Mouse (Mus musculus) adrenal gland, adult (tissue): Measurements from ENCODE around the gene Ccdc144b.
A peak's percentile ranks its signal among the peaks of the same experiment; 100 is the strongest.

Experiments used
- DNase-seq, 2 experiments: peaks; one replicate each; pipeline ENCODE4 v3.0.0; 2022 to 2023; ENCODE audit warnings: low spot score in 1 of 2; ENCODE audit not compliant: inconsistent age in 2 of 2

Gene Ccdc144b

DNA sequence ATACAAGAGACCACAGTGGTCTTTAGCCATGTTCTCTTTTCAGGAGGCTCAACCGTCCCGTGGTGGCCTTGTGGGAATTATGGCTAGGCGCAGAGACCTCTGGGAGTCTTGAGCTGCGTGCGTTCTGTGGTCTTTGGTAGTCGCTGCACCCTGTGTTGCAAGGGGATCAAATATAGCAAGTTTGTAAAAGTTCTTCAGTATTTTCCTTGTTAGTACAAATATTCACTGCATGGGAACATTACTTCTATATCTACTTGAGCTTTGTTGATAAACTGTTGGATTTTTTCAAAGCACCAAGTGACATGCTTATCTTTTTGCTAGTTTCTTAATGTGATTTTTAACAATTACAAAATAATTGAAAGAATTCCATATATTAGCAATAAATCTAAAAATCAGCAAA is at the start of gene Ccdc144b:
TSS of gene Ccdc144b (minus strand) at position 101 of the 400 bp plus-strand sequence.
- DNase-seq: no peak

DNA sequence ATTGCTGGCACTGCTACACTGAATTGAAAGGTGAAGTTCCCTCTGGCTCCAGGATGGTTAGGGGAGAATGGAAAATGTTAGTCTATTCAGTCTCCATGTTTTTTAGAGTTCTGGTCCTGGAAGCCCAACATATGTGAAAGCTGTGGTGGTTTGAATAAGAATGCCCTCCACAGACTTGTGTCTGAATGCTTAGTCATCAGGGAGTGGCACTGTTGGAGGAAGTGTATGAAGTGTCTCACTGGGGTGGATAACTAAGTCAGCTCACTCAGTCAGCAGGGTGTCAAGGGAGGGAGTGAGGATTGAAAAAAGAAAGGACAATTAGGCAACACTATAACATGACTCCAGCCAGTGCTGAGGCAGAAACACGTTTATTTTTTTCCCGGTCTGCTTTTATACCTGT is 42.0 kb upstream of the Ccdc144b start:
- DNase-seq: no peak

DNA sequence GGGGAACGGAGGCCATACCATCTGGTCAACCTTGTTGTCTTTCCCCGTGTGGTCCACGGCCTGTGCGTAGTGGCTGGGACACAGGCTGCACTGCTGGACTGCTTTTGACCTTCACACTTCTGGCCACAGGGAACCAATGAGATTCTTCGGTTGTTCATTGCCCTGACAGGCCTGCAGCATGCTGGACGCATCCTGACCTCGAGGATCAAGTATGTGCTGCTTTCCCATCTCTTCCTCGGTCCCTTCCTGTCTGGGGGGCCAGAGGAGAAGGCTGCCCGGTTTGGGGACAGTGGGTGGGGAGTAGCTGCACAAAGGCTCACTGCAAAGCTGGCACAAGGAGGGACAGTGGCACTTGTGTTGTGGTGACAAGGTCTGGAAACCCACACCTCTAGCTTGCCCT is 34.2 kb upstream of the Ccdc144b start:
- DNase-seq: peak in 1 of 2 experiments; percentile 15

DNA sequence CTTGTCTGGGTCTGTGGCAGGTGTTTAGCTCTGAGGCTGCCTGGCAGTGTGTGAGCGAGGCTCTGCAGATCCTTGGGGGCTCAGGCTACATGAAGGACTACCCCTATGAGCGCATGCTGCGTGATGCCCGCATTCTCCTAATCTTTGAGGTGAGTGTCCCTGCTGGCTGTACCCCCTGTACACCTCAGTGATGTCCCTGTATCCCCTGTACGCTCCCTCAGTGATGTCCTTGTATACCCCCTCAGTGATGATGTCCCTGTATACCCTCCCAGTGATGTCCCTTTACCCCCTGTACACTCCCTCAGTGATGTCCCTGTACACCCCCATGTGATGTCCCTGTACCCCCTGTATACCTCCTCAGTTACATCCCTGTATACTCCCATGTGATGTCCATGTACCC is 32.0 kb upstream of the Ccdc144b start:
- no peak for DNase-seq

DNA sequence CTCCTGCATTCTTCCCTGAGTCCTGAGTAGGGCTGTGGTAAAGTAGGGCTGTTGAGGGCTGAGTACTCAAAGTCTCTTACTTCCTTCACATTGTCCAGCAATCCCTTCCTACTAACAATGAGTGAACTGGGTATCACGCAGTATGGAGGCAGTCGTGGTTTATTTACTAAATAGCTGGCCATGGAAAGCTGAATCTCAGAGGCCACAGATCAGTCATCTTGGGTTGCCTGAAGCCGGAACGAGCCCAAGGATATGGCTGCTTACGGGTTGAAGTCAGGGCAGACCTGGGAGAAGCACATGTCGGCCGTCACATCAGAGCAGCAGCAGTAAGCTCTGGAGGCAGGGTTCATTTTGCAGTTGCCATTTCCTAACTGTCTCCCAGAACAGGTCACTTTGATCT is 30.0 kb upstream of the Ccdc144b start:
- DNase-seq: no peak

DNA sequence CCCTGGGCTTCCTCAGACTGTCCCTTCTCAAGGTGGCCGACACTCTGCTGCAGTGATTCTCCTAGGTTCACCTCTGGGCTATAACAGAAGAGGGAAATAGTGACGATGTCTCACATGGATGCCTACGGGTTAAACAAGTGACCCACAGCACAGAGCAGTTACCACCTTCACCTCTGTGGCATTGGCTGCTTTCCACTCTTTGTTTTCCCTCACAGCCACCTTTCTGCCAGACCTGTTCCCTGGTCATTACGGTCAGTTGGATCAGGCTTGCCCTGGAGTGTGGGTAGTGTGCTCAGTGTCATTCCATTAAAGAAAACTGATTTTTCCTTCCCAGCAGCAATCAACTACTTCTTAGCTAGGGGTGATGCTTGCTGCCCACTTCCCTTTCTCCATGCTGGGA is 29.5 kb upstream of the Ccdc144b start:
- no peak for DNase-seq

DNA sequence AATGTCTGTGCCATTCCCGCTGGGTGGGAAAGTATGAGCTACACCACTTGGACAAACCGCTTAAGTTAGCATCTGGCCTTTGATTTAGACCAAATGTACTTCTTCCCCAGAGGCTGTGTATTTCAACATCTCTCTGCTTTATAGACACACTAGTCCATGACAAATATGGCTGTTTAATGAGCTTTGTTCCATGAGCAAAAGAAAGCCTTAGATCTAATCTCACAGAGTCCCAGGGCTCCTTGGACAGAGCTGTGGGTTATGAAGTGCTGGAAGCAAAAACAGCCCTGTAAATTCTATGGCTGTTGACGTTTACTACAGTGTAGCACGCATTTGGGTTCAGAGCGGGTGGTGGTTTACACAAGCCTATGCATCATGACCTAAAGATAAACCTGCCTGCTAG is 27.4 kb upstream of the Ccdc144b start:
- DNase-seq: no peak

DNA sequence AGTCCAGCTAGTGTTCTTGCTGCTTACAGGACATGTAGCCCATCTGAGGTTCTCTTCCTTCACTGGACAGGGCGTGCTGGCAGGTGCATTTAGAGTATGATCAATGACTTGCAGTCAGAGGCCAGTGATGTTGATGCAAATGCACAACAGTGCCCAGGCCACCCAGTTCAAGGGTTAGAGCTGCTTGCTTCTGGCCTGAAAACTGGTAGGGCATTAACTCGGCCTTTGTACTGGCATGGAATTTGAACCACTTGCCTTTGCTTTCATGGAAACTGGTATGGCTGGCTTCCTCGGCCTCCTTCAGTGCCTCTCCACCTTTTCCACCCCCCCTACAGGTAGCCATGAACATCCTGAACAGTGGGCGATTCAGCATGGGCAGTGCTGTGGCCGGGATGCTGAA is 26.5 kb upstream of the Ccdc144b start:
- DNase-seq: no peak

DNA sequence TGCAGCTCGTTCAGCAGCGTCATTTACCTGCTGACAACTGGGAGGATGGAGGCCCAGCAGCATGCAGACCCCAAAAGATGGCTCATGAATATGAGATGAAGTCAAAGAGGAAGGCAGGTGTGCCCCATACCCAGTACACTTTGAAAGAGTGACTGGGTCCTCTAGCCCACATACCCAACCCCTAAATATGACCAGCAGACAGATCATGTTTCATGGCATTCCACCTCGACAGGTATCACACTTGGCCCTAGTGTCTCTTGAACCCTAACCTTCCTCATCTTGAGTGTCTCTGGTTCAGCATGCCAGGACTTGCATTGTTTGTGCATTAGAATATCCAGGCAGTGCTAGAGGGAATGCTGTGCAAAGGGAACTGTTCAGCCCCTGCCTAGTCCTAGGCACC is 24.0 kb upstream of the Ccdc144b start:
- no peak for DNase-seq

DNA sequence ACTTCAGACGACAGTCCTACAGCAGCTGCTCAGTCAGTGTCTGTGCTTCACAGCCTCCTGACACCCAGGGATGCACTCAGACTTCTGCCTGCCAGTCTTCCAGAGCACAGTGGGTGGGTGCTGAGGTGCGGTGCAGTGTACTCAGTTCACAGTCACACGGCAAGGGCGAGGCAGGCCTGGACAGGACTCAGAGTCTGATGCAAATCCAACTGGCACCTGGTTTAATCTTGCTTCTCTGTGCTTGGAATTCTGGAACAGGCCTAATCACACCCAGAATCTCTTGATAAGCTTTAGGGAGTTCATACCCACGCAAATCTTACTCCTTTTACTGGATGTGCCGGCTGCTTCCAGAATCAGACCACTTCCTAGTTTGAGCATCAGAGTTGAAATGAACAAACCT is 22.1 kb upstream of the Ccdc144b start:
- DNase-seq: no peak

DNA sequence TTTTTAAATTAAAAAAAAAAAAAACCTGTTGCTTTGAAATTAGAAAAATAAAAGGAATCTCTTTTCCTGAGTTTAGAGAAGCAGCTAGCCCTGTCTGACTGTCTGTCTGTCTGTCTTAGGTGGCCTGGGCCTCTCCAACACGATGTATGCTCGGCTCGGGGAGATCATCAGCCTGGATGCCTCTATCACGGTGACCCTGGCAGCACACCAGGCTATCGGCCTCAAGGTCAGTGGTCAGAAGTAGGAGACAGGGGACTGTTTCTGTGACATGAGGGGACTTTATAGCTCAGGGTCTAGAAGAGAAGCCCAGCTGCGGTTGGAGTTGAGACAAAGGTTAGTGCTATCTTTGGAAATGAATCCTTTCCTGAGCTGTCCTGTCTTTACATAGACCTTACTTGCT is 20.9 kb upstream of the Ccdc144b start:
- DNase-seq: no peak

DNA sequence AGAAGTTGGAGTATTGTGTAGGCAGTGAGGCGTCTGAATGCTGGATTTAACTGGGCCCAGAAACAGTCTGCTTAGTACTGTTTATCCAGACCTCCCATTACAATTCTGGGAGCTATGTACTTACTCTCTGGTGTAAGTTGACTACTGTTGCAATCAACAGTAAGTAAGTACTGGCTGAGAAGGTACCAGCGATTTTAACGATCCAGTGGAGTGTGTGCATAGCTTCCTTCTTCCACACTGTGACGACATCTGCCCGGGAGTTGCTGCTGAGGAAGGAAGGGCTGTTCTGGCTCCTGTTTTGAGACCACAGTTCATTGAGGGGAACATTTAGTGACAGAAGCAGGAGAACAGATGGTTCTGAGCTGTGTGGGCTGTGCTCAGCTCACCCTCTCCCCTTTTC is 17.7 kb upstream of the Ccdc144b start:
- no peak for DNase-seq

DNA sequence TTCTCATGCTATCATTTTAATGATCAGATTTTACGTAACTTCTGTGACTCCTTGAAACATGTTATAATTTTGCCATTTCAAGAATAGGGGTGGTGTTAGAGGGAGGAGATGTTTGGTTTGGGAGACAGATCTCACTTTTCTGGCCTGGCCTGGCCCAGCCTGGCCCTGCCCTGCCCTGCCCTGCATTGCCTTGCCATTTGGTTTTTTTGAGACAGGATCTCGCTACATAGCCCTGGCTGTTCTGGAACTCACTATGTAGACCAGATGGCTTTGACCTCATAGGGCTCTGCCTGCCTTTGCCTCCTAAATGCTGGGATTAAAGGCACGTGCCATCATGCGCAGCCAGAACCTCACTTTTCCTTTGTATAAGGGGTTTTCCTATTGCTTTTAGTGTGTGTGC is 17.1 kb upstream of the Ccdc144b start:
- DNase-seq: no peak

DNA sequence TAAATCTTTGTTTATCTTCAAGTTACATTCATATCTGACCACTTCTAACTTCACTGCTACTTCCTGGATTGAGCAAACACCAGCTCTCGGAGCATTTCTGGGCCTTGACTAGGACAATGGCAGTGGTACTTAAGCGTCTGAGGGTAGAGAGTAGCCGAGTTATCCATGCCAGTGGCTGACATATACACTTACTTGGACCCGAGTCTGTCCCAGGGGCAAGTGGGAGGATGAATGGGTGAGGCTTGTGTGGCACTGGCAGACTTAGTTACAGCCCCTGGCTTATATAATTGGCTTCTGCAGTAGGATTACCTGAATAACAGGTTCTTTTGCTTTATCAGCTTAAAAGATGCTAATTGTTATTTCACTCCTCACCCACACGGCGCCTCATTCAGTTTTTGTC is 14.4 kb upstream of the Ccdc144b start:
- no peak for DNase-seq

DNA sequence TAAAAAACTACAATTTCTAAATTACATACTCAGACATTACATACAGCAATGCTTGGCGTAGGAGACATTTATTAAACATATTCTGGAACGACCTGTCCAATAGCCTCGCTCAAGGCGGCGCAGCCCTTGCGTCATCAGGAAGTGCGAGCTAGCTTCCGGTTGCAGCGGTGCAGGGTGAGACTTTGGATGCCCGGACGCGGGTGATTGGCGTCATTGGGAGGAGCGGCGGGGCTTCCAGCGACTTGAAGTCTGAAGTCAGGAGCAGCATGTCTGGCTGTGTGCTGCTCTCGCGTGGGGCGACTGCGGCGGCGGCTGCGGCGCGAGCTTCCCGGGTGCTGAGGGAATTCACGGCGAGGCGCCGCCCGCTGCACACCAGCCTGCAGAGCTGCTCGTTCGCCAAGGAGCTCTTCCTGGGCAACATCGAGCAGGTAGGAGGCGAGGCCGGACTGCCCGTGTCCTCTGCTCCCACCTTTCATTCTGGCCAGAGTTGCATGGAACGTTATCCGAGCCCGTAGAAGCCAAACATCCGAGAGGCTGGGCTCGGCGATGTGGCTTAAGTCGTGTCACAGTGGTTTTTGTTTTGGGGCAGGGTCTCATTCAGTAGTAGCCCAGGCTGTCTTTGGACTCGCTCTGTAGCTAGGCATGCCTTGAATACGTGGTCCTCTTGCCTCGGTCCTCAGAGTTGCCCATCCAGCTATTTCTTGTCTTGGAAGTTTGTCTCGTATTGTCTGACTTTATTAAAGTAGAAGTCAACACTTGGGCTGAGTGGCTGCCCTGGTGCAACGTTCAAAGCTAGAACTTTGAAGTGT is 12.7 kb upstream of the Ccdc144b start, which contains the start of gene Acad9:
TSS of gene Acad9 (plus strand) at position 137 of the 809 bp plus-strand sequence.
- peak; percentile 94 to 98 for DNase-seq

DNA sequence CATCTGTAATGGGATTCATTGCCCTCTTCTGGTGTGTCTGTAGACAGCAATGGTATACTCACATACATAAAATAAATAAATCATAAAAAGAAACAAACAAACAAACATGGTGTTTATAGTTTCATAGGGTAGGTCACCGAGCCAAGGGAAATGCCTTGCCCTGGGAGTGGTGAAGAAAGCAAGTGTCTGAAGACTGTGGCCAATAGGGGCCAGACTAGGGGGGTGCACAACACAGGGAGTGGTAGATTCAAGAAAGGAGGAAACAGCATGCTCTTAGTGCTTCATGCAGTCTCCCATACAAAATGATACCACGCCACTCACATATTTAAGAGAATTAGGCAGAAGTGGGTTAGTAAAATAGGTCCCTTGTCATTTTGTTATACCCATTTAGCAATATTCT is 11.8 kb upstream of the Ccdc144b start:
- peak in 1 of 2 experiments; percentile 29 for DNase-seq

DNA sequence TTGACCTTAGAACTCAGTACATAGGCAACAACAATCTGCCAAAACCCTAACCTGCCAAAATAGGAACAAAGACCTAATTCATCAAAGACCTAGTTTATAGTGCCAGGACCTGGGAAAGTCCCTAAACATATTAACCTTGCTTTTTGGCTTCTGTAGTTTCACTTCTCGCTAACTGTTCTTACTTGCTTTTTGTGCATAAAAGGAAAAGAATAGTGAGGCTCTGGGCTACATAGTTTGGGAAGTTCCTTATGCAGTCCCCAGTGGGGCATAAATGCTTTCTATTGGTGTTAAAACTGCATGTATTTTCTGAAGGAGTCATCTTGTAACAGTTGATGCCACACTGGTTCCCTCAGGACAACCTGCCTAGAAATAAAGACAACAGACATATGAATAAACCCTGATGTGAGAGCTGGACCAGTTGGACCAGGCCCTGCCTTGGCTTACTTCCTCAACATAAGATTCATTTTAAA is 11.3 kb upstream of the Ccdc144b start:
- DNase-seq: no peak

DNA sequence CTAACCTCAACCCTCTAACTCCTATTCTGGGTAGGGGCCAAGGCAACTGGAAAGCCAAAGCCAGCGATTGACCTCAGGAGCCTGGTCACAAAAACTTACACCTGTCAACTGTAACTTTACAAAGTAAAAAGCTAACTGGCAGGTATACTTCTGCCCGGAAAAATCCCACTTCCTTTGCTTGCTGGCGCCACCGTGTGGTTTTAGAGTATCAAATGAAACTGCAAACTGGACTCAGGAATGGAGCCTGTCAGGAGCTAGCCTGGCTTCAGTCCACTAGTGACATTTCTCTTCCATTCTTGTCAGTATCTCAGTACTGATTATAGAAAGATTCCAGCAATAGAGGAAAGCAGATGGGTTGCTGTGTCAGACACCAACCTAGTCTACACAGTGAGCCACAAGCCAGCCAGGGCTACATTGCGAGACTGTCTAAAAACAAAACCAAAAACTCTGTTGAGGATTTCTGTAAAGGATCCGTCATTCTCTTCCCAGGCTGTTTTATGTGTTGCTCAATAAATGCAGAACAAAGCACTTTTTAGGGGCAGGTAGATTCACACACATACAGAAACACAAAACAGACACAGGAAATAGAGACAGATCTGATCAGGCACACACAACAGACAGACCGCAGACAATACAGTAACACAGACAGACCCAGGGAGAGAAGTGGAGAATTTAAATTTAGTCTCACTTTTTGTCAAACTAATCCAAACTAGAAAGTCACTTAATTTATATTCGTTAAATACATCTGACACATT is 6.9 kb upstream of the Ccdc144b start:
- peak; percentile 50 to 87 for DNase-seq

DNA sequence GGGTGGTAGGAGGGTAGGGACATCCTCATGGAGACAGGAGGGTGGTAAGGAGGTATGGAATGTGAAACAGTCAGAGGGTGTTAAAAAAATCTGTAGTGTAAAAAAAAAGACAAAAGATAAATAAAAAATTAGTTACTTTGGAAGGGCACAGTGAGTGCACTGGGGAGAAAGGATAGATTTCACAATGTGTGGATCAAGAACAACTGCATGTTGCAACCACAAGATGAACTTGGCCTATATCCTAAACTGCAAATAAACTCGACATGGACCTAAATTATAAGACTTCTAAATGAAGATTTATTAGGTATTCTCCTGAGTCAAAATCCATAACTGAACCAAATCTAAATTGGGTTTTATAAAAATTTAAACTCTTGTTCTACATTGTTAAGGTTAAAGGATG is 4.2 kb downstream of the Ccdc144b start:
- DNase-seq: peak in 1 of 2 experiments; percentile 52

DNA sequence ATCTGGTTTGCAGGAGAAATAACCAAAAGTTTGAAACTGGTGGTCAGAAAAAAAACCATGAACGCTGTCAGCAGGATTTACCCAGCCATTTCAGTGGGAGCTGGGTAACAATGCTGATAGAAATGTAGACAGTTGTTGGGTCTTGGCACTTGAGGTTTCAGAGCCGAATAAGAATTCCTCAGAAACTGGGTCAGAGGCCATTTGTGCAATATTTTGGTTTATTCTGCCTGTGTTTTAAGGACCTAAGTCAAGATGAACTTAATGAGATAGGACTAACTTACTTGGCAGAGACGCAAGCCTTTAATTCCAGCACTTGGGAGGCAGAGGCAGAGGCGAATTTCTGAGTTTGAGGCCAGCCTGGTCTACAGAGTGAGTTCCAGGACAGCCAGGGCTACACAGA is 8.3 kb downstream of the Ccdc144b start:
- DNase-seq: no peak

DNA sequence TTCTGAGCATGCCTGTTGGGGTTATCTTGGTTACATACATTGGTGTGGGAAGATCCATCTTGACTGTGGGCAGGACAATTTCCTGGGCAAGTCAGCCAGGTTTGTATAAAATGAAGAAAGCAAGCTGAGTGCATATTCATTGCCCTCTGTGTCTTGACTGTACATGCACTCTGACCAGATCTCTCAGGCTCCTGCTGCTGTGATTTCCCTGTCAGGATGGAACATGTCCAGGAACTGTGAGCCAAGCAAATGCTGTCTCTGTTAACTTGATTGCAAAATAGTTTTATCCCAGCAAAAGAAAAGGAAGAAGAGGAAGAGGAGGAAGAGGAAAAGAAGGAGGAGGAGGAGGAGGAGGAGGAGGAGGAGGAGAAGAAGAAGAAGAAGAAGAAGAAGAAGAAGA is 8.8 kb downstream of the Ccdc144b start:
- DNase-seq: no peak
